Mouse (Mus musculus) cerebellum, postnatal 36 days (tissue): Measurements from ENCODE around the gene Plppr3.

Experiments
- DNase-seq, 2 experiments: peaks; one replicate each; pipeline ENCODE4 v3.0.0; 2021 to 2022; ENCODE audit warnings: mixed read lengths in 2 of 2

Gene Plppr3

GRCm38 (mm10) chr10:79852107-79852789, 22.2 kb downstream of the Plppr3 start:
- no peak for DNase-seq

- DNase-seq, result no peak
Measured at GRCm38 (mm10) chr10:79851653-79852052, 22.8 kb downstream of the Plppr3 start.

DNA sequence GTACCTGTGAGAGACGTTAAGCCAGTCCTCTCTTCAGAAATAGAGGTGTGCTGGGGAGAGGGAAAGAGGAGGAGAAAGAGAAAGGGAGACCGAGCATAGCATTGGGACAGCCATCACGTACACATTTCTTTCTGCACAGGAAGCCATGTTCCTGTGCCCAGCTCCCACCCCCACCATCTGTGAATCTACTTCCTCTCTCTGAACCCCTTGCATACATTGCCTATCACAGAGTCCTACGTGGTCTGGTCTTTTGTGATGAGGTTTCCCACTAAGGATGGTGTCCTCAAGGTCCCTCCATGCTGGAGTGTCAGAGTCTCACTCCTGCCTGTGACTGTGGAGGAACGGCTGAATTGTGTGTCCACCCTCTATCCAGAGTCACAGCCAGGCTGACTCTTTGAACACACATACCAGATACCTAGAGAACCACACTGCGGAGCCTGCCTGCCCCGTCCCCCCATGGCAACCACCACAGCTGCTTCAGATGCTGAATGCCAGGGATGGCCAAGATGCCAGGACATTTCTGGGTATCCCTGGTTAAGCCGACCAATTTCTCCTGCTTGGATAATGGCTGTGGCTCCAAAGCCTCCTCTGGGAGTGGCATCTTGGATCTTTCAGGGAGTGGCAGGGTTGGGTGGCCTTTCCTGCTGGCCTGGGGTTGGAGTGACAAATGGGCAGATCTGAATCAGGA, 24.3 kb downstream of the Plppr3 start:
- DNase-seq, result no peak

DNA sequence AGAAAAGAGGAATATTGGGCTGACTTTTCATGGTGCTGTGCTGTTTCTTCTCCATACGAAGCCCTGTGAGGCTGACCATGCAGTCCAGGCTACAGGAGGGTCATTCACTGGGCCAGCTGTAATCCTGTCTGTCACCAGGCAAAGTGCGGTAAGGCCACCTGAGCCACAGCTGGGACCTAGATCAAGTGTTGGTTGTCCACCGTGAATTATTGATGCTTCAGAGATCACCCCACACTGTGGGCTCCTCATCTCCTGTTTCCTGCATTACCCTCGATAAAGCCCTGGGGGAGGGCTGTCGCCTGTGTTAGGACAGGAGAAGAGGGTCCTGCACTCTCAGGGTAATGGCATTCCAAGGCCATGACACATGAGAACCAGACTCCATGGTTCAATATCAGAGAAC, 27.9 kb downstream of the Plppr3 start:
- no peak for DNase-seq

GRCm38 (mm10) chr10:79843476-79843875, 31.0 kb downstream of the Plppr3 start:
- no peak for DNase-seq

- no peak for DNase-seq
Measured at GRCm38 (mm10) chr10:79842322-79842721, 32.1 kb downstream of the Plppr3 start.

- DNase-seq, result peak; percentile 61 to 62
Measured at GRCm38 (mm10) chr10:79840644-79841551, 33.5 kb downstream of the Plppr3 start.

DNA sequence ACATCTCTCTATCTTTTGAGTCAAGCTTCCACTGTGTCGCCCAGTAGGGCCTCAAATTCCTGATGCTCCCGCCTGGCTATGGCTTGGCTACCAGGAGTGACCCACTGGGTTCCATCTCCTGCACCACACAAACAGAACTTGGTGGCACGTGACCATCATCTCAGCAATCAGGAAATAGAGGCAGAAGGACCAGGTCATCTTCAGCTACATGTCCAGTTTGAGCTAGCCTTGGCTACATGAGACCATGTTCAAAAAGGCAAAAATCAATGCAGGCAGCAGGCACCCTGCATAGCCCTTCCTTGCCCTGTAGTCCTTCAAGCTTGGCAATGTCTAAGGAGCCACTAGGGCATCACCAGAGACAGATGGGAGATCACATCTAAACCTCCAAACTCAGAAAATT, 34.3 kb downstream of the Plppr3 start:
- DNase-seq, result no peak

GRCm38 (mm10) chr10:79838151-79838550, 36.3 kb downstream of the Plppr3 start:
- no peak for DNase-seq

GRCm38 (mm10) chr10:79836918-79837317, 37.5 kb downstream of the Plppr3 start:
- no peak for DNase-seq

DNA sequence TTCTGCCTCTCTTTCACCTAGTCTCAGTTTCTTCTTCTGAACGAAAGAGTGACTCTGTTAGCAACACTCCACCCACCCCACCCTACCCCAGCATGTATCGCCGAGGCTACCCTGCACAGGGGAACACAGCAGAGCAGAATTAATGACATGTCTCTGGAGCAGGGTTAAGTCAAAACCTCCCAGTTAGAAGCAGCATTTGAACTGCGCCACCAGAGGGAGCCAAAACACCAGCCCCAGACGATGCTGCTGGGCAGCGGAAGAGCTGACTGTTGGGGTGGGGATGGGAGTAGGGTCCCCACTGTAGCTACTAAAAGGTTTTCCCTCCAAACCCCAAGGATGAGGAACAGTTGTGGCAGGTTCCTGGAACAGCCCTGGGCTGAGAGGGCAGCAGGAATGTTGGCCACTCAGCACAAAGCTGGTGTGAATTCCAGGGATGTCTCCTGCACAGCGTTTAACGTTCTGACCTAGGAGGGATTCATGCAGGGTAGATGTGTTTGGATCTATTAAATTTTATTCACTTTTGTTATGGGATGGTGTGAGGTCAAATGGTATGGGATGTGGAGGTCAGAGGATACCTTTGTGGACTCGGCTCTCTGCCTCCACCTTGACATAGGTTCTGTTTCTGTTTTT, 39.5 kb downstream of the Plppr3 start:
- peak; percentile 77 to 78 for DNase-seq

DNA sequence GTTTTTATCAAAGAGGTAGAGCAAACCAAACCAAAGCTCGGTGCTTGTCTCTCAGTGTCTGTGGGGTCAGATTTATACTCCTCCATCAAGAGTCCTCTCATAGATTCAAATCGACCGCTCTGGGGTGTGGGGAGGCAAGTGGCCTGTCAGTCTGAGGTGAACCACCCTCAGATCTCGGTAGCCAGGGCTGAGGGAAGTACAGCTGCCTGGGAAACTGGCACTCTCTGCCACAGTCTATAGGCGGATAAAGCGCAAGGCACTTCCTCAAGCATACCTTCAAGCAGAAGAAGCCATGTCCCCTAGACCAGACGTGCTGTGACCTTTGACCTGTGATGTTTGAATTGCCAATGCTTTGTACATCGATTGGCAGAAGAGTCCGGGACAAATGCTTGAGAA, 41.6 kb downstream of the Plppr3 start:
- no peak for DNase-seq

GRCm38 (mm10) chr10:79832026-79832785, 42.2 kb downstream of the Plppr3 start:
- DNase-seq, result no peak

GRCm38 (mm10) chr10:79831583-79831982, 42.9 kb downstream of the Plppr3 start:
- DNase-seq, result no peak

DNA sequence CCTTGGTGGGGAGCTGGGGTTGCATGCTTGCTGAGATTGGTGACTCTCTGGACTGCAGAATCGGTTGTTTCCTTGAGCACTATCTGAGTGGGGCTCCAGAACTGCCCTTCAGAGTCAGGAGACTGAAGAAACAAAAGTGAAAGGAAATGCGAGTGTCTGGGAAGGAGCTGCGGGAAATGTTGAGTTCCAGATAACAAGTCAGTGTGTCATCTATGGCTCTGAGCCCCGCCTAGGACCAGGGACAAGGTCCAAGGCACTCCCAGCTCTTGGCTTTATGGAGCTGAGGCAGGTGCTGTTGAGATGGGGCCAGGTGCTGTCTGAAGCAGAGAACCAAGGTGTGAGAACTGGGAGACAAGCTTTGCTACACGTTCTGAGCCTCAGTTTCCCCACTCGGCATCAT, 50.0 kb downstream of the Plppr3 start:
- DNase-seq, result no peak

DNA sequence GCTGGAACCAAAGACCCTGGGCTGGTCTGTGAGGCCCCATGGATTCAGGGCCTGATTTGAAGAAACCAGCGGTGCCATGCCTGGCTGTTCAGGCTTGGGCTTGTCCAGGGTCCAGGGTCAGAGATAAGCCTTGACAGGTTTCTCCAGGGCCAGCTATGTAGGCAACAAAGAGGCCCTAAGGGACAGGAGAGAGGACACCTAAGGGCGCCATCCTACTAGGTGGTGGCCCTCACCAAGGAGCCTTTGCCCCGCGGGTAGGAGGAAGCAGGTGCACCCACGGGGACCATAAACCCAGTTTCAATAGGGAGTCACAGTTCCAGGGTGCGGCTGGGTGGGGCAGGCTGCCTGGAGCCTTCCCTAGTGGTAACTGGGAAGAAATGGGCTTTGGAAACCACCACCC, 51.4 kb downstream of the Plppr3 start:
- DNase-seq, result no peak

DNA sequence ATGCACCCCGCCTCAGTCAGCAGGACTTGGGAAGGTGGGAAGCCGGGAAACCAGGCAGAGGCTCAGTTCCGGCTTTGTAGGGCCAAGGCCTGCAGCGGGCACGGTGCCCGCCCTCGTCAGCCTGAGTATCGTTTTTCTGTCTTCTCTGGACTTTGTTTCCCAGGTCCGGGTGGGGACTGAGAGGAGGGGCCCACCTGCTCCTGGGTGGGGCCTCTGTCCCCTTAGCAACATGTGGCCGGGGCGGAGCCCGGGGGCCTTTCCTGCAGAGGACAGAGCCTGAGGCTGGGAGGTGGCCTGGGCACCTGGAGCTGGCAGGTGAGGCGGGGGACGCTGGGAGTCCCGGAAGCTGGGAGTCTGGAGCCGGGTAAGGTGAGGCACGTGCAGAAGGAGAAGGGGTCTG, 52.1 kb downstream of the Plppr3 start:
- no peak for DNase-seq

DNA sequence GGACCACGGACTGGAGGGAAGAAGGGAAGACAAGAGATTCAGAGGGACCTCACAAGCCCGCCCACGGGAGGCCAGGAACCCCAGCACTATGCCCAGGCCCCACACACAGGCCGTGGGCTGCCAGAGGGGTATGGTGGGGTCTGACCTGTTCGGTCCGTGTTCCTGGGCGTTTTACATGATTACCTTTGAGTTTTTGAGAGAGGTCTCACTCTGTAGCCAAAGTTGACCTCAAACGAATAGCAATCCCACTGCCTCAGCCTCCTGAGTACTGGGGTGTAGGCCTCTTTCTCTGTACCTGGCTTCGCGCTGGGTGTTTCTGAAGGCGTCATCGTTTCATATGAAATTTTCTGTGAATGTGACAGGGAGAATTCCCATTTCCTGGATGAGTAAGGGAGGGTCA, 52.7 kb downstream of the Plppr3 start:
- no peak for DNase-seq

DNA sequence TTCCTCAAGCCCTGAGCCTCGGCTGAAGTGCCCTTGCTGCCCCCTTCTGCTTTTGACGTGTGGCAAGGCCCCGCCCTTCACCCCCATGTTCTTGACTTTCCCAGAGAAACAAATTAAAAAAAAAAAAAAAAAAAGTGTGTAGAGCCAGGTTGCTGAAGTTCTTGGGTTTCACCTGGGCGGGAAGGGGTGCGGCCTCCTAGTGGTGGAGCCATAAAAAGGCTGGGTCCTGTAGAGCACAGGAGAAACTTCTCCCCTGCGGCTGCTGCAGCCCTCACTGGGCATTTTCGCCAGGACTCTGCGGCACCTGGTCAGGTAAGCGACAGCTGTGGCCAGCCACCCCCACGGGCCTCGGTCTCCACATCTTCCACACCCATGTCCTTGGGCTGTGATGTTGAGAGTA, 53.7 kb downstream of the Plppr3 start, which contains the start of gene Misp:
Gene Misp, plus strand, starts transcription at position 208 of the 400 bp plus-strand sequence.
- no peak for DNase-seq

DNA sequence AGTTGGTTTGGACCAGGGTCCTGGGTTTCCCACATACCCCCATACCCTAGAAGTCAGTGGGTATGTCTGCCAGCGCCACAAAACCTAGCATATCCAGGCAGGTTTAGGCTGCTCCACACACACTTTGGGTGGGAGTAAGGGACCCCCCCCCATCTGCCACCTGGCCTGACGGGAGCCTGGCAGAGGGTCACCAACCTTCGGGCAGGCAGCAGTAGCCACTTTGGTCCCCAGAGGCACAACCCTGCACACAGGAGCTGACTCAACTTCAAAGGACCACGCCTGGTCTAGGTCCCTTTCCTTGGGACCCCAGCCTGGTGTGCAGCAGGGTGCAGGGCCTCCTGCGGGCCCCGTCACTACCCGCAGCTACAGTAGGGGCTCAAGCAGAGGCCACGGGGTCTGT, 54.2 kb downstream of the Plppr3 start:
- DNase-seq, result no peak

GRCm38 (mm10) chr10:79819606-79820005, 54.8 kb downstream of the Plppr3 start:
- DNase-seq, result no peak

- no peak for DNase-seq
Measured at GRCm38 (mm10) chr10:79818225-79818624, 56.2 kb downstream of the Plppr3 start.
